Mouse (Mus musculus): ENCODE results near the gene Pafah1b2.
A peak's percentile ranks its signal among the peaks of the same experiment; 100 is the strongest.

The Pafah1b2 gene

DNA sequence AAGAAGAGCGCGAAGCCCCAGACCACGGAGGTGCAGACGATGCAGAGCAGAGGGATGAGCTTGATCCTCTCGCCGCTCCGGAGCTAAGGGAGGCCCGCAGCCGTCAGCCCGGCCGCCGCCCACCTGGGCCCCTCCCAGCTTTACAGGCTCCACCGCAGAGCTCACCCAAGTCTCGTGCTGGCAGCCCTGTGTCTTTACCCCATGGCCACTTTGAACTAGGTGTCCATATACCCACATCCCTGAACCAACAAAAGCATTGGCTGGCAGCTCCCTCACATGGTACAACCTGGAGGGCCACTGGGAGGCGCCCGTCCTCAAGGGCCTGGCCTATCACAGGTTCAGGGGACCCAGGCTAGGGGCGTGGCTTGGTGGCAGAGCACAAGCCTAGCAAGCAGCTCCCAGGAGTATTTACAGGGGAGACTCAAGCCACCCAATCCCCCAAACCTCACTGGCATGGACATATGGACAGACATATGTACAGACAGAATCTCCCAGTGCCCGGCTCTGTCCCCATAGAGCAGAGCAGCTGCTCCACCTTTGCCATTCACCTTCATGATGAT is 71.1 kb downstream of the Pafah1b2 start:
- DNase-seq, result peak in 1 of 2 experiments; percentile 38

DNA sequence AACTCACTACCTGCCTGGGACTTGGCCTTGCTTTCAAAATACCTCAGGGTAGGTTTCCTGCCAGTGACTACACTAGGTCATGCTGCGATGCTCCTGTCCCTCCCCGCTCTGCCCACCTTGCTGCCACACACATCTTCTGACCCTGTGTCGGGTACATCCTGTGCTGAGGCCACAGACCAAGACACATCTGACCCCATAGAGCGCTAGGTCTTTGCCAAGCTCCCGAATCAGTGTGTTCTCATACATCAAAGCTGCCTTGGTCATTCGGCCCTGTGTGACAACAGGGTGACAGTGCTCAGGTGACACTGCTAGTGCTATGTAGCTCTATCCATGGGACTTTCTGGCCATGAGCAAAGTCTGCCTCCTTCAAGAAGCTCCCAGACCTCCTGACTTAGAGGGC is 72.7 kb downstream of the Pafah1b2 start:
- DNase-seq, result no peak

DNA sequence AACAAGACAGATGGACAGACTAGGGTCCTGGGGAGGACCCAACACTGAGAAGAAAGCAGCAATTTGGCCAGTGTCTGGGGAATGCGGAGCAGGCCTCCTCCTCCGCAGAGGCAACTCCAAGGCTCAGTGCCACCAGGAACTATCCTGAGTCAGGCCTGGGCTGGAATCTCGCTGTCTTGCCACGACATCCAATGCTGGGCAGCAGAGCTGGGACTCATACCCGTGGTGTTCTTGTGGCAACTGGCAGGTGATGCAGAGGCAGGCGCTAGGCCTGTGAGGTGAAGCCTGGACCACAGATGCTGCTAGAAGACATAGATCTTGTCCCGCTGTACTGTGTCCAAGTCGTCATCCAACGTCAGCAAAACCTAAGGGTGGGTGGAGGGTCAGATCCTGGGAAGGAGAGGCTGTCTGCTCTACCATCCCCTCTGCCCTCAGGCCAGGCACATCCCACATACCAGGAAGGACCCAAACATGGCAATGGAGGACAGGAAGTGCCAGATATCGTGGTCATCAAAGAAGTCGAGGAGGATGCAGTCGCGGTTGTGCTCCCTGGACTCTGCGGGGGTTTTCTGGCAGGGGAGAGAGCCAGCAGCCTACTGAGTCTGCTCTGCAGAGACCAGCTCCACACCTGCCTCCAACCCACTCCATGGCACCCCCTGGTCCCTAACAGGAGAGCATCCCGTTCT is 73.4 kb downstream of the Pafah1b2 start:
- no peak for DNase-seq

DNA sequence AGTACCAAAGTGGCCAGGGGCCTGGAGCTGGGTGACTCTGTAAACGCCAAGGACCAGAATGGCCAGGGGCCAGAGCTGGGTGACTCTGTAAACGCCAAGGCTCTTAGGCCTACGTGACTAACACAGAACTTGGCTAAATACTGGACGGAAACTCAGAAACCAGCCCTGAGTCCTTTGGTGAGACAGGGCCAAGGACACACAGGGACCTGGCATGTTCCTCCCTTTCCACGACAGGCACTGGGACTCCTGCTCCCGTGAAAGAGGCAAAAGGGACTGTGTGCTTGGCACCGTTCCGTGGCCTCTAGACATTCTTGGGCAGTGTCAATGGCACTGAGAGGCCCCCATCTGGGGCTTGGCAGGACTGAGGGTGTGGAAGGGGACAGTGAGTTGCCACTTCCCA is 74.4 kb downstream of the Pafah1b2 start:
- DNase-seq, result peak; percentile 55 to 64

DNA sequence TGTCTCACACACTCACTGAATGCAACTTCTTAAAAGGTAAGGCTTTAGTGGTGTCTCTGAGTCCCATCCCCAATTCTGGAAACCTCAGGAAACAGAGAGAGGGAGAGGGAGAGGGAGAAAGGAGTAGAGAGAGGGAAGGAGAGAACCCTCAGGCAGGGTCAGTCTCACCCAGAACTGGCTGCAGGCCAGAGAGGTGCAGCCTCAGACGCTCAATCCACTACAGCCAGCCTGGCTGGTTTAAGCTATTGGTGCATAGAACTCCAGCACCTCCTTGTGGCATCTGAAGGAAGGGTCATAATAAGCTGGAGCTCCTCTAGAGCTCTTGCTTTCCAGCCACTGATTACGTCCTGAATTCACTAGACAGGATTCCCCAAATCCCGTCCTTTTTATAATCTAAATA is 75.6 kb downstream of the Pafah1b2 start:
- peak; percentile 81 to 83 for DNase-seq

DNA sequence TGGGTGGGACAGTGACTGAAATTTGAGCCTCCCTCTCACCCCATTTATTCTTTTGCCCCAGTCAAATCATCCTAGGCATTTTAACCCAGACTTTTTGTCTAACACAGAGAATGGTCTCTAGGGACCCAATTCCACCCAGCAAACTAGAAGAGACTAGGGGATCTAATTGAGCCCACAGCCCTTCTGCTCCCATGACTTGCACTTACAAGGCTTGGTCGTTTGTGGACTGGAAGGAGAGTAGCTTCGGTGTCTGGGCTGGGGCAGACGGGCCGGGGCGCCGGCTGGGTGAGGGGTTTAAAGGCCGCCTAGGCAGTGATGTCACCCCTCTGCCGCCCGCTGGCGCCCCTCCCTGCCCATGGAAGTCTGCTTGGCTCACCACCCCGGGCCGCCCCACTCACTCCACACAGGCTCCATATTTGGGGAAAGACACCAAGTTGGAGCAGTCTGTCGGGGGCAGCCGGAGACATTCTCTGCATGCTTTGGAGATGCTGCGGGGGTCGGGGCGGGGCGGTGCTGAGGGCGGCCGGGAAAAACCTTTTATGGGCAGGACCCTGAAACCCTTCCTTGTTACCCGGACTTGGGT is 76.8 kb downstream of the Pafah1b2 start, which contains the start of gene Tagln:
Tagln (minus strand) TSS at position 431 of the 583 bp plus-strand sequence.
- peak in 1 of 2 experiments; percentile 35 for DNase-seq

DNA sequence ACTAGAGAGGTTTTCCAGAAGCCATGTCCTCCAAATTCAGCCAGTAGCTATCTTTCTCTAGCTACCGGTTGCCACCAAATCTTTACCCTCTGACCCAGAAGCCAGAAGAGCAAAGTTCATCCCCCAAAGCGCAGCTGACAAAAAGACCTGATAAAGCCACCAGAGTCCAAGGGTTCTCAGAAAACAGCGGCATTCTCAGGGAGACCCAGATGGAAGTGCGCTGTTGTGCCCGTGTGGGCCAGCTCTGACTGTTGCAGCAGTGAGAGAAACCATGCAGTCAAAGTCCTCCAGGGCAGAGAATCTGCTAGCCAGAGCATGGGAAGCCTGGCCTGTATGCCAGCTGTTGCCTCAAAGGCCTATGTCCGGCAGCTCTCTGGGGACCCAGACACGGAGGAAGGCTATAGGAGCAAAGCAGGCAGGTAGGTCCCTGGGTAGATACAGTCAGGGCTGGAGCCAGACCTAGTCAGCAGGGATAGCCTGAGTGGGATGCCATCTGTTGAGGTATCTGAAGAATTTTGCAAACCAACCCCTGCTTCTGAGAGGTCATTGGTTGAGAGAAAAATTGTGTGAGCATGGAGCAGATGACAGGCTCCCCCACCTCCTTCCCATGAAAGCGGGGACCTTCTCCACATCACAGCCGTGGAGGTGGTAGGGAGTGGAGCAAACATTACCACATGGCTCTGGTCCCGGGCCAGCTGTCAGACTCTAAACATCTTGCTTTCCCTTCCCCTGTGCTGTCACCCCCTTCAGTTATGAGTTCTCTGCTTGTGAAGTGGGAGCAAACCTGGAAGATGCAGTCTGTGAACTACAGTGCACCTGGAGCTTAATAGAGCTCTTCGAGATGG is 79.7 kb downstream of the Pafah1b2 start:
- DNase-seq, result peak in 1 of 2 experiments; percentile 33

DNA sequence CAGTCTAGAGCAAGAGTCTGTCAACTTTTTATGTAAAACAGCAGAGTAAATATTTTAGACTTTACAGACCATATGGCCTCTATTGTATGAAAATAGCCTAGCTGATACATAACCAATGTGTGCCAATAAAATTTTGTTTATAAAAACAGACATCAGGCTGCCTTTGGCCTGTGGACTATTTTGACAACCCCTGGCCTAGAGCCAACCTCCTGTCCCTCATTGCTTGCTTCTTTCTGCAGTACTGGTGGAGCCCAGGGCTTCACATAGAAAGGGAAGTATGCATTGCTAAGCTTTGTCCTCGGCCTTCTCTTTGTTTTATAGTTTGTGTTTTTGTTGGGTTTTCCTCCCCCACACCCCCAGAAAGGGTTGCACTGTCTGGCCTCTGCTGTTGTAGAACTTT is 80.5 kb downstream of the Pafah1b2 start:
- DNase-seq, result peak in 1 of 2 experiments; percentile 39

DNA sequence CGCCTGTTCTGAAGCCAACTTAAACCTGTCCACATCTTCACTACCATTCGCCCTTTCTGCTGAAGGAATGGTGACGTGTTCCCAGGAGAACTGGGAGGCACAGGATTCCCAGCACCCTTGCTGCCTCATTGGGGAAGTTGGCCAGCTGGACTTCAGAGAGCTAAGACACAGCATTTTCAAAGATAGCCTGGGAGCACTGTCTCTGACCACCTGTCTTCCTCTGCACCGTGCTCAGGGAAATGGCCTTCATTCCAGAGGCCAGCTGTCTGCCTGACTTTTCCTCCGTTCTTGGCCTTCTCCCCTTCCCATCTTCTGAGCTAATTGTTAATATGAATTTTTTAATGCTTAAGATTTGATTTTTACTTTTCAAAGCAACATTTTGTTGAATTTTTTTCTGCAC is 83.2 kb downstream of the Pafah1b2 start:
- DNase-seq, result no peak

DNA sequence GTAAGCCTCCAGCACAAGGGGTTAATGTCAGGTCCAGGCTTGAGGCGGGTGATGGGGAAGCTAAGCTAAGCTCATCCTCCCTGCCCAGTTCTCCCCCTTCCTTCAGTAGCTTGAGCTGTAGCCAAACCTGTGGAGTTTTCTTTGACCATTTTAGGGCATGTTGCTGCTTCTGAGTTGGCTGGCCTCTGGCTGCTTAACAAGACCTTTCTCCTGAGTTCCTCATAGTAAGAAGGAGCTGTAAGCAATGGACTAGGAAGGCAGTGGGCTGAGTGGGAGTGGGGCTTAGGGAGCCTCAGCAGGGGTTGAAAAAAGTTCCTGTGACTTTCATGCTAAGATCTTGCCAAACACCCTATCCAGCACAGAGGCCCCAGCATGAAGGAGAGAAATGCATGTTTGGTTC is 92.6 kb downstream of the Pafah1b2 start:
- no peak for DNase-seq

DNA sequence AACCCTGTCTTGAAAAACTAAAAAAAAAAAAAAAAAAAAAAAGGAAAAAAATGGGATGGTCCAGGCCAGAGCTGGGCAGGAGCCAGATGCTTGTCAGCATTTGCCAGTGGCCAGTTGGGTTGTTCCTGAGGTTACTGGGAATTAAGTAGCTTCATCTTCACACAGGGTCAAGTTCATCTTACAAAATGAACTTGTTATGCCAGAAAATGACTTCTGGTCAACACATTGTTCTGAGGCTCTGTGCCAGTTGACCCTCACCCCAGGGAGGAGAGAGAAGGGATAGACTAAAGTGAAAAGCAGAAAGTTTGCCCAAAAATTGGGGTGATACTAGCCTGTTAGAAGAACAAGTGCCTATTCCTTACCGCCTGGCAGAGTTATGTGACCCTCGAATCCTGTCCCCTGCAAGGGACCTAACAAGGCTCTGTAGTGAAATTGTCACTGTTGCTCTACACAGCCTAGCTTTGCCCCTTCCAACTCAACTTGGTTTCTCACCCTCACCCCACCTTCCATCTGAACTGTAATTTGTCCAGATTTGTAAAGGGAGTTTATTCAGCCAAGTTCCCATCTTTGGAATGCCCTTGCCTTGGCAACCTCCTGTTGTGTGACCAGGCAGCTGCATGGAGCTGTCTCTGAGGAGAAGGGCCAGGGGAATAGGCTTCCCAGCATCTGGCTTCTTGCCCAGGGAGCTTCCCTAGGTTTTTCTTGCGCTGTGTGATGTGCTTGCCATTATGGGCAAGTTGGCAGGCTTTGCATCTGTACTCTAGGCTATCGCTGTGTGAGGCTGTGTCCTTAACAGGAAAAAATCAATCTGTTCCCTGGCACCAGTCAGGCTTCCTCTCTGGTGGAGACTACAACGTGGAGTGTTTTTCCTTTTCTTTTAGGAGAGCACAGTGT is 95.2 kb downstream of the Pafah1b2 start:
- DNase-seq, result peak; percentile 72 to 84

DNA sequence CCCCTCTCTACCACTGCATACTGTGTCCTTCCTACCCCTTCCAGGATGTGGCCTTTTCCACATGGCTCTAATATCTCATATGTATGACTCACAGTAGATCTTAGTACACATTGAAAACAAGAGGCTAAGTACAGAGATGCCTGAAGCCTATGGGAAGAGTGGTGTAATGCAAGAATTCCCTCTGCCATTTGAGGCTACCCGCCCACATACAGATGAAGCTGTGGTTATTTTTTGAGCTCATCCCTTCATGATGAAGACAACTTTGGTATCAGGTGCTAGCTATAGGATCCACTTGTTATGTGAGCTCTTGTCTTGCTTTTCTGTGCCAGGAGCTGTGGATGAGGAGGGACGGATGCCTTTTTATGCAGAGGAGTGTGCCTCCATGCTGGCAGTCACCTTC is 96.8 kb downstream of the Pafah1b2 start:
- DNase-seq, result no peak
